Mouse (Mus musculus) heart, postnatal 4 days (tissue): ENCODE results near the gene Rasal2. TPM values are rescaled to one million over a fixed set of nuclear protein-coding genes. Genes with fewer than 3 reads are reported as not detected.
A peak's percentile ranks its signal among the peaks of the same experiment; 100 is the strongest.

ENCODE experiments used
- DNase-seq: peaks from one replicate; pipeline ENCODE4 v3.0.0; 2021
- total RNA-seq, 2 experiments: library from RNA; stranded (reverse); gene quantifications; 2 replicates each; pipeline ENCODE4 v1.2.3; 2021

The Rasal2 gene
- total RNA-seq, 2 experiments from 2014 or later = 32.6 to 35.7 TPM

- DNase-seq = no peak
Observed at GRCm38 (mm10) chr1:157334834-157335233, 77.6 kb downstream of the Rasal2 start.

GRCm38 (mm10) chr1:157328068-157328467 is 84.3 kb downstream of the Rasal2 start:
- DNase-seq = no peak

- DNase-seq = no peak
Observed at GRCm38 (mm10) chr1:157323091-157323490, 89.3 kb downstream of the Rasal2 start.

DNA sequence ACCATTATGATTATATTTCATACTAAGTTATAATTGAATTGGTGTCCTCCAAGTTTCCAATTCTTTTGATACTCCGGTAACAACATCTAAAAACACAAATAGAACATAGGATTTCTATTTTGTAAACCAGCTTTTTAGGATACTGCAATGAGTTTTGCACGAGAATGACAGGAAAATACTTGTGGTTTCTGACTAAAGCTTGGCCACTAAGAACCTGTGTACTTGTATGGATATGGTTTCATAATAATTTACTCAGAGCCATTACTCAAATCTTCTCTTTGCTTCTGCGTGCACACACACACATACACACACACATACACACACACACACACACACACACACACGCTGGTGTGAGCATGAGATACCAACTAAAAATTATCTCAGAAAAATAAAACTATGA is 93.5 kb downstream of the Rasal2 start:
- DNase-seq = no peak

DNA sequence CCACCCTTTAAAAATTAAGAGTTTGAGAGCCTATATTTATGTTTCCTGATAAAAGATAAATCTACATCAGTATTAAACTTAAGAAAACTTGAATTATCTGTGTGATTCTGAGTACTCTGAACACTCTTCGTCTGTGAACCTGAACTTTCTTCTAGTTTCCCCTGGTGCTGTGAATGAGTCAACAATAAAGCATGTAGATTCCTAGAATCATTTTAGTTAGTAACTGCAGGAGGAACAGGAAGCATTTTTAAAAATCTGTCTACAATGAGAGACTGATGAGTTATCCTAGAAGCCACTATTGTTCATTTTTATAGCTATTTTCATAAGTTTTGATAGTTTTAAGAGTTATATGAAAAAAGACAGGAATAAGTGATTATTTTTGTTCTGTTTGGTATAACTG is 111.1 kb downstream of the Rasal2 start:
- no peak for DNase-seq

DNA sequence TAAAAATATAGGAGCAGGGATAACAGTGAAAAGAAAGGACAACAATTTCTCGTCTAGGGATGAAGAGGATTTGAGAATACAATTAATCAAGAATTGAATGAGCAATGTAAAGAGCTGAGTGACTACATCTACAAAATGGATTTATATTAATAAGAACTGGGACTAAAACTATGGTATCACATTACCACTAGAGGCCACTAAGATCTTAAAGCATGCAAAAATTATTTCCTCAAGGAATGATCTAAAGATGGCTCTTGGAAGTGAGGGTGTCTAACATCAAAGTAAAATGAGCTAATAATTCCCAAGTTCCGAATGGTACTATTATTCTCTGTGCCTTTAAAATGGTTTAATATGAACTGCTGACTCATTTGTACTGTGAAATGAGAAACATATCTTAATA is 112.8 kb downstream of the Rasal2 start:
- no peak for DNase-seq

GRCm38 (mm10) chr1:157298990-157299389 is 113.4 kb downstream of the Rasal2 start:
- no peak for DNase-seq

GRCm38 (mm10) chr1:157297137-157297536 is 115.3 kb downstream of the Rasal2 start:
- no peak for DNase-seq

DNA sequence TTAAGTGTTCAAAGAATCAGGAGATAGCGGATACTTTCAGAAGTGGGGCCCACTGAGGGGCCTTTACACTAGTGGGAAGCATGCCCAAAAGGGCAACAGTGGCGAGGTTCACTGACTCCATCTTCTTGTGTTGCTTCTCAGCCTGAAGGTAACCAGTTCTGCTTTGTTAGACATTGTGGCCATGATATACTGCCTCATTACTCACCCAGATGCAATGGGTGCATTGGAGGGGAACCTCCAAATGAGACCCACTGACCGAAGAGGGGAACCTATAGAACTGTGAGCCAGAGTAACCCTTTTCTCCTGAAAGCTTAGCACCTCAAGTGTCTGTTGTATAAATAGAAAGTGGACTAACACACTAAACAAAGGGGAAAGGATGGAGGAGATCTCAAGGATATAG is 116.5 kb downstream of the Rasal2 start:
- no peak for DNase-seq

GRCm38 (mm10) chr1:157290173-157290572 is 122.2 kb downstream of the Rasal2 start:
- DNase-seq = no peak

DNA sequence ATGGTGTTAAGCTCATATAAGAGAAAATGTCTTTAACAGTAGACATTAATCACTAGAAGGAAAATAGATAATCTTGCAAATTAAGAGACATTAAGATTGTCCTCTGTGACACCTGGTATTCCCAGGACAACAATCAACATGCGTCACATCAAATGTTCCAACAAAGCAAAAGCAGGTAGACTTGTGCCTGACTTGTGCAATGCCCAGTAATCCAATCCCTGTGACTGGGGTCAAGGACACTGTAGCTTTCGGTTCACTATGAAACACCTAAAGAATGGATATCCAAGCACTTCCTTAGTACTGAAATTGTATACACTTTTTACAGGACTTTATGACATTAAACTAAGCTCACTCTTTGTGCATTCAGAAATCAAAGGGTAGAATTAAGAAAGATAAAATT is 123.1 kb downstream of the Rasal2 start:
- DNase-seq = no peak

DNA sequence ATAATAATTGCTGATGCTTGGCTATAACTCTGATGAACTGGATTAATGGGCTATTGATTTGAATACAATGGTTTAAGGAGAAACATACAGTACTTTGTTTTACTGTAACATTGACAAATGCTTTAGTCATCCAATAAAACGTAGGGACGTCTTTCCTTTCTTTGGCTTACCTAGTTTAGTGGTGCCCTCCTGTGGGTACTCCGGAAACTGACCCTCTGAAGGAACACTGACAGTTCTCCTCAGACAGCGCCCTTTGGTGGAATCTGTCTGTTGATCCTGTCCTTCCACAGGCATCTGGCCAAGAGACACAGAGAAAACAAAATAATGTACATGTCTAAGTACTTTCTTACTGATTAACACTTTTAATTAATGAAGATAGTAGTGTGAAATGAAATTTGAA is 125.8 kb downstream of the Rasal2 start:
- peak; percentile 62 for DNase-seq

DNA sequence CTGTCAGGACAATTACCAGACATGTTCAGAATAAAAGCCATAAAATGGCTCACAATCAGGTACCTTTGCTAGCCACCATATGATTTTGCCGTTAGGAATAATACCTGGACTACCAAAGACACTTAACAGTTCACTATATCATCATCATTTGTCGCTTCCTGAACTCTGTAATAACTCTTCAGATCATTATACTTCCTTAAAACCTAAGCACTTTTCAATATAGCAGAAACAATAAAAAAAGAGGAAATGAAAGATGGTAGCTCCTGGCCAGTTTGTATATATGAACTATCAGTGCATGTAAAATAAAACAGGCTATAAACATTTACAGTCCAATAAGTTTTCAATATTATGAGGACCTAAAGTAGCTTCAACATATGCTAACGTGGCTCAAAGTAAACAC is 127.0 kb downstream of the Rasal2 start:
- DNase-seq = no peak

- DNase-seq = no peak
Observed at GRCm38 (mm10) chr1:157280781-157281180, 131.6 kb downstream of the Rasal2 start.

DNA sequence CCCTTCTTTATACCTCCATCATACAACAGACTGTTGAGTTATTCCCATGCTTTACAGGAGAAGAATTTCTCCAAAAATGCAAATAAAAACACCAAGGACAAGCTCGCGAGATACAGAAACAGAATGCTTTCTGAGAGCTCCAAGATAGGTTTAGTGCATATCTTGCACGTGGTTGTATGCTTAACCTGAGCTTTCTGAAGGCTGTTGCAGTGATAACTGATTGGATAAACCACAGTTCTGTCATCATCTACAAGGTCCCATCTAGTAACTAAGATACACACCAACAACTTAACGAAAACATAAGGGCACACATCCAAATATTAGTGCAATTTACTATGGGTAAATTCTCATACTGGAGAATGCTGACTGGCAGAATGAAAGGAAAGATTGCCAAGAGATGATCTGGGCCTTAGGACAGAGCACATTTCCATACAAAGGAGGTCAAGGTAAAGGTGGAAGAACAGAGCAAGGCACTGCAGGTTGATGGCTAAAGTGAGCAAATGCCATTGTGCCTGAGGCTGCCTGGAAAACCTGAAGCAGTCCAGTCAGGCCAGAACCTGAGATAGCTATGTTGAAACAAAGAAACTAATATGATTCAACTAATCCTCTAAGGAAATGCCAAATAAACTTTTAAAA is 136.6 kb downstream of the Rasal2 start:
- no peak for DNase-seq

- no peak for DNase-seq
Observed at GRCm38 (mm10) chr1:157267894-157268293, 144.5 kb downstream of the Rasal2 start.

DNA sequence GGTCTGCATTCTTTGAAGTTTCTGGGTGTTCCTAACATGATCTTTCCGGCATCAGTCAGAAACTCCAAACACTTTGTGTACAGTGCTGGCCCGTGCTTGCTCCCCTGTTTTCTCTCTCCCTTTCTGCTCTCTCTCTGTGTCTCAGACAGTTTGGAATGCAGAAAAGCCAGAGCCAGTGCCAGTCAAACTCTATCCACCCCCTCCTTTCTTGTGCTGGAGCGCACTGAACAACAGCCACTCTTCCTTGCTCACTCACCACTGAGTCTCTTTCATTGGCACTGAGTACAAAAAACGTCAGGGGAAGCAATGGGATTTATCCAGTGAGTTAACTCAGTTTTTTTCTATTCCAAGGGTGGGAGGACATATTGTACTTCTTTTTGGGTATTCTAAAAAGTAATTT is 155.8 kb downstream of the Rasal2 start:
- peak; percentile 54 for DNase-seq

DNA sequence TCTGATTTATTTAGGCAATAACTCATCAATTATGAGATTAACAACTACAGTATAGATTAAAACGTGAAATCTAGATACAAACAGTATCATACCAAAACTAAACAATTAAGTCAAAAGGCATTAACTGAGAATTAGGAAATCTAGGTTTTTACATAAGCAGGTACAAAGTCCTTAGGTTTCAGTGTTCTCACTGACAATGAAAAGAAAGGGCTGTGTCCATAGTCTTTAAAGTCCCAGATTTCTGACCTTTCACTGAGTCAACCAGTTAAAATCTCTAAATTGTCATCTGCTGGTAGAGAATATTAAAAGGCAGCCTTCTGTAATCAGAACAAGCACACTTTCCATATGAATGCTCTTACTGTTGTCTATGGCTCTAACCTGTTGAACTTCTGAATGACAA is 156.6 kb downstream of the Rasal2 start:
- no peak for DNase-seq

- no peak for DNase-seq
Observed at GRCm38 (mm10) chr1:157253600-157254490, 158.6 kb downstream of the Rasal2 start.

GRCm38 (mm10) chr1:157248112-157248511 is 164.3 kb downstream of the Rasal2 start:
- no peak for DNase-seq

DNA sequence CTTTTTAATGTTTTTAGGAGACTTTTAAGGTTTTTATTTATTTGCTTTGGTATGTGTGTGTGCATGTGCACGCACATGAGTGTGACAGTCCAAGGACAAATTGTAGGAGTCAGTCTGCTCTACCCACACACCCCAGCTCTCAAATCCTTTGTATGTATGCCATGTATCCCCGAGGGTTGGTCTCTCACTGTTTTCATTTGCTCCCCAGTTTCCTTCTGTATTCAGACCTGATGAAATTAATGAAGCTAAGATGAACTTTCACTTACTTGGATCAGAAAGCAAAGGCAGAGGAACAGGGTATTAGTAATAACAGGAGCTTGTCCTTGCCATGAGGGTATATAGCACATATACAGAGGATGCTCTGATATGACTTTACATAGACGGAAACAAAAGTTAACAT is 165.1 kb downstream of the Rasal2 start:
- no peak for DNase-seq

- no peak for DNase-seq
Observed at GRCm38 (mm10) chr1:157246779-157247178, 165.6 kb downstream of the Rasal2 start.

DNA sequence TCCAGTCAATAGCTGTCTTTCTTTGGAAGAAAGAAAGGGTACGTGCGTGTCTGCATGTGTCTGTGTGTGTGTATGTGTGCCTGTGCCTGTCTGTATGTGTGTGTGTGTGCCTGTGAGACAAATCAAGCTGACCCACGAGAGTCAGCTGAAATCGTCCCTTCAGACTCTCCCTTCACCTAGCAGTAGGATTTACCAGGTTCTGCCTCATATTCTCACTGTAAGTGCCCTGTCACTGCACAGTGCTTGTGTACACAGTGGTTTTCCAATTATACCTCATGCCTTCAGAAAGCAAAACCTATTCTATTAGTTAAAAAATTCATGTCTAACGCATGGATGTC is 168.0 kb downstream of the Rasal2 start:
- DNase-seq = no peak
